17 mouse cellular contexts compared by ENCODE assay signal in genomic region chr2:110036265-110036664, GRCm38 (mm10). TPM values are rescaled to one million over a fixed set of nuclear protein-coding genes. Genes with fewer than 3 reads are reported as not detected.
DNase-seq lines count a peak whose midpoint lies in the region; ATAC-seq and TF ChIP-seq lines count a peak whose summit lies in the region.
"Had no signal": no experiment of that assay in that cellular context is flagged by ENCODE, and none has a peak within 500 bp of the region (broad histone marks: within the 10 kb centered on the region; RNA-seq: fewer than 3 reads in every experiment).

No protein-coding gene starts in this region.

- no peak overlapping the region; the same call in 1 of the 2 replicates for H3K4me2 ChIP-seq in heart, embryonic 15.5 days
- peak overlapping the region; percentile 25; the same call in 1 of the 2 replicates for H3K4me2 ChIP-seq in lung, embryonic 14.5 days
- 0 out of 2 replicates have a peak overlapping the region, but pooled peaks have one; percentile 19 for H3K4me2 ChIP-seq in intestine, embryonic 15.5 days (replicated peaks)
- no peak overlapping the region for H3K4me2 ChIP-seq in stomach, postnatal 0 days (replicated peaks; ENCODE audit: low read depth)
- H3K4me2 ChIP-seq: forebrain, embryonic 15.5 days; liver, embryonic 15.5 days had no signal

- ATAC-seq in heart, embryonic 15.5 days (replicated peaks; ENCODE audit: insufficient number of reproducible peaks, insufficient read depth, low FRiP score, low read depth), result no peak
- ATAC-seq in lung, embryonic 14.5 days (ENCODE audit: insufficient read depth), result peak; percentile 80; the same call in 1 of the 2 replicates
- ATAC-seq in intestine, embryonic 15.5 days, result peak; percentile 83
- ATAC-seq in stomach, postnatal 0 days (ENCODE audit: low FRiP score, low TSS enrichment), result 0 out of 2 replicates have a peak, but pooled peaks have one; percentile 32
- no peak for ATAC-seq in cerebellum, adult (ENCODE audit: insufficient number of reproducible peaks, low FRiP score, low TSS enrichment)
- ATAC-seq: forebrain, embryonic 15.5 days; hindbrain, embryonic 16.5 days had no signal

- H3K36me3 ChIP-seq in heart, embryonic 15.5 days, result peaks cover 9% of the 10 kb centered on the region
- H3K36me3 ChIP-seq in lung, embryonic 14.5 days (ENCODE audit: insufficient read depth), result peaks cover 19% of the 10 kb centered on the region
- H3K36me3 ChIP-seq in intestine, embryonic 15.5 days, result 0 out of 2 replicates have a peak, but pooled peaks cover 3% of the 10 kb centered on the region
- no peaks in the 10 kb centered on the region for H3K36me3 ChIP-seq in stomach, postnatal 0 days (ENCODE audit: control insufficient read depth, insufficient read depth, low read length)

- no peaks in the 10 kb centered on the region for H3K27me3 ChIP-seq in heart, embryonic 15.5 days
- no peaks in the 10 kb centered on the region for H3K27me3 ChIP-seq in lung, embryonic 14.5 days (ENCODE audit: insufficient read depth, low read length)
- no peaks in the 10 kb centered on the region for H3K27me3 ChIP-seq in intestine, embryonic 15.5 days (replicated peaks)
- no peaks in the 10 kb centered on the region for H3K27me3 ChIP-seq in stomach, postnatal 0 days (ENCODE audit: control insufficient read depth, insufficient read depth, low read length)
- H3K27me3 ChIP-seq: forebrain, embryonic 15.5 days; liver, embryonic 15.5 days had no signal

- TF ChIP-seq EP300 in stomach, postnatal 0 days (optimal IDR thresholded peaks at IDR 0.05), result no peak

- H3K9me3 ChIP-seq in heart, embryonic 15.5 days (replicated peaks), result no peaks in the 10 kb centered on the region
- no peaks in the 10 kb centered on the region for H3K9me3 ChIP-seq in lung, embryonic 14.5 days (ENCODE audit: low read depth, low read length)
- no peaks in the 10 kb centered on the region for H3K9me3 ChIP-seq in intestine, embryonic 15.5 days
- no peaks in the 10 kb centered on the region for H3K9me3 ChIP-seq in stomach, postnatal 0 days (ENCODE audit: control insufficient read depth, low read length)
- H3K9me3 ChIP-seq: forebrain, embryonic 15.5 days; liver, embryonic 15.5 days had no signal

- no peak for DNase-seq in heart, postnatal 4 days
- DNase-seq in lung, embryonic 14.5 days, result peak; percentile 72
- no peak for DNase-seq in lung, postnatal 14 days
- no peak for DNase-seq in stomach, postnatal 0 days (ENCODE audit: low spot score)
- DNase-seq in layer of hippocampus, adult 2 months (ENCODE audit: low spot score in 2 of 2), result no peak
- DNase-seq: B cell, adult 2 months; cerebellum, adult 2 months; gastrocnemius, adult 2 months; heart, adult 2 months; retina, postnatal 1 day had no signal

- peaks cover 14% of the 10 kb centered on the region; the same call in 1 of the 2 replicates for H3K4me1 ChIP-seq in heart, embryonic 15.5 days (replicated peaks)
- peaks cover 4% of the 10 kb centered on the region; the same call in 1 of the 2 replicates for H3K4me1 ChIP-seq in lung, embryonic 14.5 days (ENCODE audit: insufficient read depth)
- H3K4me1 ChIP-seq in intestine, embryonic 15.5 days (replicated peaks), result peaks cover 8% of the 10 kb centered on the region; the same call in 1 of the 2 replicates
- H3K4me1 ChIP-seq in stomach, postnatal 0 days (replicated peaks; ENCODE audit: control insufficient read depth, insufficient read depth), result no peaks in the 10 kb centered on the region
- H3K4me1 ChIP-seq: forebrain, embryonic 15.5 days had no signal

- WGBS in heart, embryonic 15.5 days, result 30% methylated on average over 4 of the region's 4 CpGs
- WGBS in lung, embryonic 14.5 days, result 12% methylated on average over 4 of the region's 4 CpGs
- WGBS in intestine, embryonic 15.5 days, result 13% methylated on average over 4 of the region's 4 CpGs
- WGBS in stomach, postnatal 0 days, result 14% methylated on average over 4 of the region's 4 CpGs

- no peak overlapping the region for H3K9ac ChIP-seq in heart, embryonic 15.5 days
- H3K9ac ChIP-seq in lung, embryonic 14.5 days, result no peak overlapping the region
- H3K9ac ChIP-seq in intestine, embryonic 15.5 days, result no peak overlapping the region
- no peak overlapping the region for H3K9ac ChIP-seq in stomach, postnatal 0 days (ENCODE audit: low read length)
- H3K9ac ChIP-seq: forebrain, embryonic 15.5 days; liver, embryonic 15.5 days had no signal

- TF ChIP-seq CTCF in lung, embryonic 14.5 days (IDR thresholded peaks at IDR 0.05; ENCODE audit: low read depth), result no peak
- no peak for TF ChIP-seq CTCF in stomach, postnatal 0 days (IDR thresholded peaks at IDR 0.05; ENCODE audit: low read depth)
- no peak for TF ChIP-seq CTCF in layer of hippocampus, adult 2 months (conservative IDR thresholded peaks at IDR 0.05)

- H3K27ac ChIP-seq in heart, embryonic 15.5 days, result peak overlapping the region; percentile 64; the same call in 1 of the 2 replicates
- peak overlapping the region; percentile 32; the same call in 1 of the 2 replicates for H3K27ac ChIP-seq in lung, embryonic 14.5 days (ENCODE audit: low read depth)
- H3K27ac ChIP-seq in intestine, embryonic 15.5 days, result no peak overlapping the region
- no peak overlapping the region for H3K27ac ChIP-seq in stomach, postnatal 0 days (replicated peaks)
- H3K27ac ChIP-seq in layer of hippocampus, adult 2 months, result no peak overlapping the region
- H3K27ac ChIP-seq: forebrain, embryonic 15.5 days; gastrocnemius, adult 2 months; heart, adult 2 months; liver, embryonic 15.5 days; macrophage had no signal

- H3K4me3 ChIP-seq in heart, embryonic 15.5 days, result no peak overlapping the region
- H3K4me3 ChIP-seq in lung, embryonic 14.5 days (ENCODE audit: low read depth, low read length), result no peak overlapping the region
- no peak overlapping the region for H3K4me3 ChIP-seq in intestine, embryonic 15.5 days (replicated peaks)
- H3K4me3 ChIP-seq in stomach, postnatal 0 days (ENCODE audit: low read depth, low read length), result no peak overlapping the region
- no peak overlapping the region for H3K4me3 ChIP-seq in layer of hippocampus, adult 2 months
- H3K4me3 ChIP-seq: forebrain, embryonic 15.5 days; gastrocnemius, adult 2 months; heart, adult 2 months; liver, embryonic 15.5 days had no signal

RNA-seq across cellular contexts. Expression of gene Ccdc34, which starts 18.6 kb away (rescaled TPM):
- polyA plus RNA-seq in heart, embryonic 15.5 days (2015; fragmentation: Nextera tagmentation; extraction: Ambion mirVana), result 24.6 and 29.8 TPM in 2 replicates
- 10 to 100 TPM; 25.8 to 27.3 TPM for total RNA-seq in heart, postnatal 4 days (2021)
- 36.9 and 39.5 TPM in 2 replicates for polyA plus RNA-seq in lung, embryonic 14.5 days (2014; fragmentation: Nextera tagmentation; extraction: Ambion mirVana)
- 45.8 and 51.1 TPM in 2 replicates for polyA plus RNA-seq in intestine, embryonic 15.5 days (2015; fragmentation: Nextera tagmentation; extraction: Ambion mirVana)
- 16.1 and 18.7 TPM in 2 replicates for polyA plus RNA-seq in stomach, postnatal 0 days (2015; fragmentation: Nextera tagmentation; extraction: Ambion mirVana)
- total RNA-seq in layer of hippocampus, adult 2 months (2021), result 10 to 100 TPM; 16.3 to 20.1 TPM

Comparison
In these comparisons a context has a peak if more than half of its experiments do, and no peak if none do; other contexts are left out.
1. ATAC-seq: peak in lung, embryonic 14.5 days (single experiment), intestine, embryonic 15.5 days (single experiment) and stomach, postnatal 0 days (single experiment); none in heart, embryonic 15.5 days (single experiment) and cerebellum, adult (single experiment).
2. H3K27ac ChIP-seq: peak in heart, embryonic 15.5 days (single experiment) and lung, embryonic 14.5 days (single experiment); none in intestine, embryonic 15.5 days (single experiment), stomach, postnatal 0 days (single experiment) and layer of hippocampus, adult 2 months (single experiment).
3. H3K4me2 ChIP-seq: peak in lung, embryonic 14.5 days (single experiment) and intestine, embryonic 15.5 days (single experiment); none in heart, embryonic 15.5 days (single experiment) and stomach, postnatal 0 days (single experiment).